Mouse (Mus musculus) cerebellum, adult 2 months (tissue): ENCODE data around the gene AC109138.7.

Experiments used
- CTCF ChIP-seq: fragments of 200-500 bp; IDR thresholded peaks from 2 replicates; pipeline ENCODE4 v1.5.1; 2011; ENCODE audit warnings: low read depth, mild to moderate bottlenecking, control low read depth, low read length, moderate library complexity, borderline replicate concordance; ENCODE audit not compliant: insufficient read depth
- POLR2A ChIP-seq: fragments of 200-500 bp; IDR thresholded peaks from 2 replicates; pipeline ENCODE4 v1.6.1; 2011; ENCODE audit warnings: low read length, control low read depth, borderline replicate concordance; ENCODE audit not compliant: insufficient read depth

- TF ChIP-seq POLR2A: 0 out of 2 replicates have a peak, but pooled peaks have one; percentile 39
- peak; percentile 96 for TF ChIP-seq CTCF
Measured at GRCm38 (mm10) chr19:4257216-4257896, 43.2 kb downstream of the AC109138.7 start.
